In the genomic region with DNA sequence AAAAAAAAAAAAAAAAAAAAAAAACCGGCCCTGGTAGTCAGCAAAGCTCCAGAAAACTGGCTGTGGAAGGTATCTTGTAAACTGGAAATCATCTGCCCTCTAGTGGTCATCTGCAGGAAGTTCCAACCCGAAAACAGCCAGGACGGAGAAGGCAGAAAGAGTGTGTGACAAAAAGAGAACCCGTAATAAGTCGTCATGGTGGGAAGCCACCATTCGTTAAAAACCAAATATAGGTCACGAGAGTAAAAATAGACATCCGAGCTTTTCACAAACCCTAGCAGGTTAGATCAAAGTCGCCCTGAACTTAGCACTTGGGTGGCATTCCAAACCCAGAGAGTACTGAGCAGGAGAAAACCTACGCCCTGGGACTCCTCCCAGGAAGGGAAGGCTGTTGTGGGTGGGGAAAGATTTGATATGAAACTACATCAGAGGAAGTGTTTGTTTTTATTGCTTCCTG, we compare ENCODE assay signal across 8 mouse cellular contexts. TPM values are rescaled to one million over a fixed set of nuclear protein-coding genes. Genes with fewer than 3 reads are reported as not detected.
DNase-seq lines count a peak whose midpoint lies in the region; ATAC-seq lines count a peak whose summit lies in the region.

No protein-coding gene starts in this region.

- peak overlapping the region; percentile 46 for H3K4me2 ChIP-seq in hindbrain, embryonic 15.5 days

- peak; percentile 71 for DNase-seq in gastrocnemius, adult 18-20 months (ENCODE audit: low spot score)
- DNase-seq in gastrocnemius, postnatal 10 days: no peak
- peak; percentile 89 for DNase-seq in cerebellum, adult 9-10 months
- DNase-seq in frontal cortex, adult 2 months (ENCODE audit: extremely low spot score in 1 of 2, low spot score in 1 of 2): peak; percentile 37 to 90
- DNase-seq in layer of hippocampus, postnatal 25 days (ENCODE audit: extremely low spot score in 1 of 2, low spot score in 1 of 2): peak; percentile 17 to 28
- peak; percentile 87 for DNase-seq in lung, postnatal 25 days (ENCODE audit: low spot score)
- peak; percentile 87 for DNase-seq in retina, postnatal 1 day

- H3K27ac ChIP-seq in hindbrain, embryonic 15.5 days (replicated peaks): no peak overlapping the region

- no peak overlapping the region for H3K9ac ChIP-seq in hindbrain, embryonic 15.5 days

- H3K27me3 ChIP-seq in hindbrain, embryonic 15.5 days: no peaks in the 10 kb centered on the region

- no peaks in the 10 kb centered on the region for H3K36me3 ChIP-seq in hindbrain, embryonic 15.5 days

- ATAC-seq in hindbrain, embryonic 15.5 days (ENCODE audit: low FRiP score, low read depth): peak; percentile 40

- H3K4me3 ChIP-seq in hindbrain, embryonic 15.5 days: no peak overlapping the region

- no peaks in the 10 kb centered on the region for H3K9me3 ChIP-seq in hindbrain, embryonic 15.5 days

- 15% methylated on average over 10 of the region's 10 CpGs for WGBS in hindbrain, embryonic 15.5 days

- H3K4me1 ChIP-seq in hindbrain, embryonic 15.5 days (replicated peaks): peaks cover 6% of the 10 kb centered on the region; the same call in 1 of the 2 replicates

RNA-seq across cellular contexts. Expression of a gene that starts 45.9 kb away (rescaled TPM):
- total RNA-seq in gastrocnemius, adult 18-20 months (2021): not detected
- not detected for total RNA-seq in gastrocnemius, postnatal 10 days (2021)
- polyA plus RNA-seq in frontal cortex, adult 2 months (2012; rRNA removed): 1.7 and 2.3 TPM in 2 replicates
- polyA plus RNA-seq in hindbrain, embryonic 15.5 days (2015; fragmentation: Nextera tagmentation; extraction: Ambion mirVana): 1.2 and 1.7 TPM in 2 replicates
- total RNA-seq in layer of hippocampus, postnatal 25 days (2021): not detected
